28 mouse cellular contexts compared by ENCODE assay signal in the genomic region with DNA sequence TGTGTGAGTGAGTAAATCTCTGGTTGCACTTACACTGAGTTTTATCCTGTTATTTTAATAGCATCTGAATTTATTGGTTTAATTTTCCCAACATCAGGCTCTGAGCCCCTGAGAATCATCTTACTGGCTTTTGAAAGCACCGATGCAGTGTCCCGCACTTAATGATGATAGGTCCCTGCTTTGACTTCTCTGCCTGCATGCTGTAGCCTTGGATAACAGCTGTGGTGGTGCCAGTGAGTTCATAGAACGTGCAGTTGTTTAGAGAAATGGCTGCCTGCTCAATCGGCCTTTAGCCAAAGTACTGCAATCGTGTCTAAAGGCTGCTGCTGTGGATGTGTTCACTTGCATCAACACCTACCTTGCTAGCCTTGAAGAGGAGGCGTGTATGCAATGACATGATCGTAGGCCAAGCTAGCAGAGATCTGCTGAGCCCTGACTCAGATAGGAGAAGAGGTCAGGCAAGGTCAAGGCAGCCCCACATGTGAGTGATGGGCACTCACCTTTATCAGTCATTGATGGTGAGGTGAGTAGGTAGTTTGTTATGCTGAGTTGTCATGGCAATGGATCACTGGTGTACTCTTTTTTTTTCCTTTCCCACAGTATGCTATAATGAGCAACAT. TPM values are rescaled to one million over a fixed set of nuclear protein-coding genes. Genes with fewer than 3 reads are reported as not detected.
DNase-seq lines count a peak whose midpoint lies in the region; ATAC-seq and TF ChIP-seq lines count a peak whose summit lies in the region.
"Had no signal": no experiment of that assay in that cellular context is flagged by ENCODE, and none has a peak within 500 bp of the region (broad histone marks: within the 10 kb centered on the region; RNA-seq: fewer than 3 reads in every experiment).

No protein-coding gene starts in this region.

- no peak for TF ChIP-seq RAD21 in CH12.LX (IDR thresholded peaks at IDR 0.05; ENCODE audit: low read depth, low read length)

- dilution Hi-C loops in CH12.LX (cut with MboI; ENCODE audit: extremely low pct_ligation_motif_present, extremely low pct_unique_long_range_greater_than_20kb, low sequenced_read_pairs): no loop called here

- no peak overlapping the region for H3K4me2 ChIP-seq in hindbrain, embryonic 13.5 days
- H3K4me2 ChIP-seq in hindbrain, embryonic 14.5 days (replicated peaks): no peak overlapping the region
- H3K4me2 ChIP-seq in CH12.LX (ENCODE audit: insufficient read depth, low read depth, poor library complexity, severe bottlenecking) (no peak overlapping the region), myocyte (ENCODE audit: low read depth) (peak overlapping the region; percentile 30)
- H3K4me2 ChIP-seq: forebrain, embryonic 15.5 days; heart, embryonic 15.5 days; kidney, embryonic 15.5 days; limb, embryonic 12.5 days; liver, embryonic 11.5 days; midbrain, embryonic 12.5 days; neural tube, embryonic 12.5 days; stomach, embryonic 15.5 days had no signal

- TF ChIP-seq CTCF in CH12.LX (conservative IDR thresholded peaks at IDR 0.05 in 1 of 2, IDR thresholded peaks at IDR 0.05 in 1 of 2; ENCODE audit: low read depth in 2 of 2, low read length in 2 of 2): no peak

- DNase-seq in hindbrain, embryonic 14.5 days (ENCODE audit: low spot score): no peak
- no peak for DNase-seq in CH12.LX (ENCODE audit: extremely low read depth)
- no peak for DNase-seq in layer of hippocampus, postnatal 36 days
- DNase-seq: adrenal gland, adult 2 months; B cell, adult 2 months; cerebellum, adult 8-10 months; heart, postnatal 36 days; kidney, adult 11 months; kidney, postnatal 36 days; liver, postnatal 0 days; thymus, adult 18-20 months; thymus, postnatal 36 days had no signal

- H3K36me3 ChIP-seq in hindbrain, embryonic 13.5 days: no peaks in the 10 kb centered on the region
- no peaks in the 10 kb centered on the region for H3K36me3 ChIP-seq in hindbrain, embryonic 14.5 days (replicated peaks; ENCODE audit: control insufficient read depth, insufficient read depth)
- no peaks in the 10 kb centered on the region for H3K36me3 ChIP-seq in megakaryocyte, embryonic 14.5 days (replicated peaks; ENCODE audit: low read length)
- no peaks in the 10 kb centered on the region for H3K36me3 ChIP-seq in CH12.LX (replicated peaks in 1 of 2; ENCODE audit: control insufficient read depth in 1 of 2, insufficient read depth in 1 of 2, low read length in 1 of 2)
- no peaks in the 10 kb centered on the region for H3K36me3 ChIP-seq in myocyte (ENCODE audit: control insufficient read depth, insufficient read depth)
- H3K36me3 ChIP-seq: forebrain, embryonic 15.5 days; heart, embryonic 15.5 days; kidney, embryonic 15.5 days; limb, embryonic 12.5 days; midbrain, embryonic 12.5 days; neural tube, embryonic 12.5 days; stomach, embryonic 15.5 days had no signal

- H3K79me2 ChIP-seq in CH12.LX (replicated peaks; ENCODE audit: control insufficient read depth, extremely low read depth, insufficient read depth, poor library complexity, severe bottlenecking): no peaks in the 10 kb centered on the region
- no peaks in the 10 kb centered on the region for H3K79me2 ChIP-seq in myocyte (ENCODE audit: control insufficient read depth, insufficient read depth)

- H3K27me3 ChIP-seq in hindbrain, embryonic 13.5 days: peaks cover 14% of the 10 kb centered on the region
- peaks cover 7% of the 10 kb centered on the region; the same call in 1 of the 2 replicates for H3K27me3 ChIP-seq in hindbrain, embryonic 14.5 days (ENCODE audit: control insufficient read depth, insufficient read depth, low read length)
- H3K27me3 ChIP-seq in megakaryocyte, embryonic 14.5 days (replicated peaks): peaks cover 31% of the 10 kb centered on the region
- peaks cover 3% of the 10 kb centered on the region for H3K27me3 ChIP-seq in CH12.LX (replicated peaks)
- H3K27me3 ChIP-seq in myocyte (ENCODE audit: control insufficient read depth, insufficient read depth, insufficient read length): no peaks in the 10 kb centered on the region

- H3K27ac ChIP-seq in hindbrain, embryonic 13.5 days: peak overlapping the region; percentile 8; the same call in 1 of the 2 replicates
- no peak overlapping the region for H3K27ac ChIP-seq in hindbrain, embryonic 14.5 days
- no peak overlapping the region for H3K27ac ChIP-seq in CH12.LX (ENCODE audit: insufficient read depth, low read depth)
- H3K27ac ChIP-seq: forebrain, embryonic 15.5 days; heart, embryonic 15.5 days; kidney, embryonic 15.5 days; limb, embryonic 12.5 days; macrophage; midbrain, embryonic 12.5 days; neural tube, embryonic 12.5 days; stomach, embryonic 15.5 days had no signal

- H3K4me3 ChIP-seq in hindbrain, embryonic 13.5 days: no peak overlapping the region
- H3K4me3 ChIP-seq in hindbrain, embryonic 14.5 days (replicated peaks; ENCODE audit: low read length): no peak overlapping the region
- peak overlapping the region; percentile 23 for H3K4me3 ChIP-seq in megakaryocyte, embryonic 14.5 days (replicated peaks)
- H3K4me3 ChIP-seq in CH12.LX (replicated peaks in 1 of 3; ENCODE audit: low read depth in 2 of 3, low read length in 2 of 3, poor library complexity in 1 of 3) (no peak overlapping the region), myocyte (no peak overlapping the region)
- H3K4me3 ChIP-seq: forebrain, embryonic 15.5 days; heart, embryonic 15.5 days; kidney, embryonic 15.5 days; limb, embryonic 12.5 days; midbrain, embryonic 12.5 days; neural tube, embryonic 12.5 days; stomach, embryonic 15.5 days had no signal

- H3K4me1 ChIP-seq in hindbrain, embryonic 13.5 days (replicated peaks): peaks cover 11% of the 10 kb centered on the region
- H3K4me1 ChIP-seq in hindbrain, embryonic 14.5 days (replicated peaks; ENCODE audit: control insufficient read depth, insufficient read depth, low read length): peaks cover 6% of the 10 kb centered on the region; the same call in 1 of the 2 replicates
- H3K4me1 ChIP-seq in megakaryocyte, embryonic 14.5 days: peaks cover 5% of the 10 kb centered on the region; the same call in 1 of the 2 replicates
- no peaks in the 10 kb centered on the region; a peak in 1 of 4 replicates for H3K4me1 ChIP-seq in CH12.LX (ENCODE audit: control insufficient read depth in 1 of 2, insufficient read depth in 2 of 2)

- no peak for ATAC-seq in hindbrain, embryonic 13.5 days (ENCODE audit: low FRiP score)
- no peak for ATAC-seq in hindbrain, embryonic 14.5 days (ENCODE audit: low FRiP score)
- no peak for ATAC-seq in megakaryocyte, adult 5-6 weeks (ENCODE audit: poor library complexity, severe bottlenecking)
- ATAC-seq: forebrain, embryonic 15.5 days; liver, postnatal 0 days; lung, postnatal 0 days had no signal

- in situ Hi-C loops in CH12.LX (cut with MboI; ENCODE audit: low pct_ligation_motif_present, low pct_unique_long_range_greater_than_20kb, low sequenced_read_pairs): no loop called here

- TF ChIP-seq EP300 in CH12.LX (IDR thresholded peaks at IDR 0.05; ENCODE audit: low read length): no peak

- H3ac ChIP-seq in myocyte (ENCODE audit: control insufficient read depth, insufficient read length): no peak overlapping the region

- 79% methylated on average over 7 of the region's 7 CpGs for WGBS in hindbrain, embryonic 13.5 days
- WGBS in hindbrain, embryonic 14.5 days: 79% methylated on average over 7 of the region's 7 CpGs

- H3K9me3 ChIP-seq in hindbrain, embryonic 13.5 days: no peaks in the 10 kb centered on the region
- H3K9me3 ChIP-seq in hindbrain, embryonic 14.5 days (ENCODE audit: control insufficient read depth, low read length): no peaks in the 10 kb centered on the region
- H3K9me3 ChIP-seq in megakaryocyte, embryonic 14.5 days: 0 out of 2 replicates have a peak, but pooled peaks cover 2% of the 10 kb centered on the region
- no peaks in the 10 kb centered on the region for H3K9me3 ChIP-seq in CH12.LX (replicated peaks; ENCODE audit: low read length)
- H3K9me3 ChIP-seq: forebrain, embryonic 15.5 days; heart, embryonic 15.5 days; kidney, embryonic 15.5 days; limb, embryonic 12.5 days; midbrain, embryonic 12.5 days; neural tube, embryonic 12.5 days; stomach, embryonic 15.5 days had no signal

- TF ChIP-seq POLR2A in CH12.LX (IDR thresholded peaks at IDR 0.05; ENCODE audit: low read depth, low read length): no peak
- no peak for TF ChIP-seq POLR2A in myocyte (IDR thresholded peaks at IDR 0.05; ENCODE audit: insufficient read length, low read depth)

- no peak overlapping the region for H3K9ac ChIP-seq in hindbrain, embryonic 13.5 days
- no peak overlapping the region for H3K9ac ChIP-seq in hindbrain, embryonic 14.5 days
- H3K9ac ChIP-seq in CH12.LX (ENCODE audit: insufficient read depth, low read depth): no peak overlapping the region
- H3K9ac ChIP-seq: forebrain, embryonic 15.5 days; heart, embryonic 15.5 days; kidney, embryonic 15.5 days; limb, embryonic 12.5 days; liver, postnatal 0 days; midbrain, embryonic 12.5 days; neural tube, embryonic 12.5 days; stomach, embryonic 15.5 days had no signal

TF ChIP-seq in CH12.LX, 34 proteins besides CTCF, POLR2A, EP300 and RAD21 (continues in another document):
- no peak for TF ChIP-seq E2F4 (IDR thresholded peaks at IDR 0.05; ENCODE audit: insufficient replicate concordance, low read depth, low read length)

TF ChIP-seq in myocyte, 11 proteins besides CTCF, POLR2A, EP300 and RAD21 (continues in another document):
- peak in 2 of 3 experiments; percentile 33 to 57 for TF ChIP-seq MYOD1 (IDR thresholded peaks at IDR 0.05; ENCODE audit: control insufficient read depth in 1 of 3, insufficient read length in 2 of 3, low read depth in 2 of 3)

RNA-seq across cellular contexts. Expression of a gene that starts 4.8 kb away (rescaled TPM):
- 1.8 TPM in 2 replicates for polyA plus RNA-seq in hindbrain, embryonic 13.5 days (2015; fragmentation: Nextera tagmentation; extraction: Ambion mirVana)
- 1.2 and 1.3 TPM in 2 replicates for polyA plus RNA-seq in hindbrain, embryonic 14.5 days (2014; fragmentation: Nextera tagmentation; extraction: Ambion mirVana)
- not detected in 2 replicates for polyA plus RNA-seq in megakaryocyte, embryonic 14.5 days (2012; ENCODE audit: insufficient read depth, low replicate concordance)
- not detected in 2 replicates for total RNA-seq in megakaryocyte, adult 5-6 weeks (2015)
- not detected in 2 replicates for total RNA-seq in megakaryocyte, adult 5-6 weeks (2017)
- total RNA-seq in CH12.LX (2012; rRNA removed) (not detected in 2 replicates), CH12.LX (2014; rRNA removed) (not detected in 2 replicates)
- polyA plus RNA-seq in CH12.LX (2012; ENCODE audit: insufficient read length, low read depth) (not detected in 2 replicates), myocyte (2012; fragmentation: generic; extraction: Trizol) (not detected)
- 10 to 100 TPM; 17.3 to 21.4 TPM for total RNA-seq in layer of hippocampus, postnatal 36 days (2021)
- total RNA-seq: MEL; monocyte, adult 5-6 weeks had no signal
- polyA plus RNA-seq: macrophage had no signal

RNA-seq across cellular contexts. Expression of a gene that starts 45.1 kb away (rescaled TPM):
- polyA plus RNA-seq in hindbrain, embryonic 13.5 days (2015; fragmentation: Nextera tagmentation; extraction: Ambion mirVana): 4.1 and 4.7 TPM in 2 replicates
- polyA plus RNA-seq in hindbrain, embryonic 14.5 days (2014; fragmentation: Nextera tagmentation; extraction: Ambion mirVana): 5.4 and 5.5 TPM in 2 replicates
- polyA plus RNA-seq in megakaryocyte, embryonic 14.5 days (2012; ENCODE audit: insufficient read depth, low replicate concordance): 0.29 TPM in 1 of 2 replicates, not detected in the other
- total RNA-seq in megakaryocyte, adult 5-6 weeks (2015): 2.3 and 4.1 TPM in 2 replicates
- total RNA-seq in megakaryocyte, adult 5-6 weeks (2017): 3.3 TPM in 2 replicates
- 7.1 and 8.1 TPM in 2 replicates for total RNA-seq in CH12.LX (2012; rRNA removed)
- total RNA-seq in CH12.LX (2014; rRNA removed): 10.9 and 12.9 TPM in 2 replicates
- polyA plus RNA-seq in CH12.LX (2012; ENCODE audit: insufficient read length, low read depth): 15.3 and 17.3 TPM in 2 replicates
- 1.9 TPM for polyA plus RNA-seq in myocyte (2012; fragmentation: generic; extraction: Trizol)
- 10 to 100 TPM; 27.5 to 36.7 TPM for total RNA-seq in layer of hippocampus, postnatal 36 days (2021)
